Mouse (Mus musculus) fat pad, adult 2 months (tissue): ENCODE results near the gene Slc25a21.

Source experiments
- DNase-seq: peaks from one replicate; pipeline ENCODE4 v3.0.0-alpha.2; 2011; ENCODE audit warnings: low read depth, low spot score; ENCODE audit errors: extremely low read depth

The Slc25a21 gene

GRCm38 (mm10) chr12:56781196-56781595, 416.1 kb downstream of the Slc25a21 start:
- no peak for DNase-seq

GRCm38 (mm10) chr12:56779621-56780020, 417.7 kb downstream of the Slc25a21 start:
- no peak for DNase-seq

- DNase-seq, result no peak
These were observed 423.3 kb downstream of the Slc25a21 start for GRCm38 (mm10) chr12:56773941-56774340.

- no peak for DNase-seq
These were observed 427.9 kb downstream of the Slc25a21 start for GRCm38 (mm10) chr12:56769421-56769820.

- no peak for DNase-seq
These were observed 429.8 kb downstream of the Slc25a21 start for GRCm38 (mm10) chr12:56767474-56767873.

GRCm38 (mm10) chr12:56737104-56737503, 460.2 kb downstream of the Slc25a21 start:
- no peak for DNase-seq

GRCm38 (mm10) chr12:56727631-56728030, 469.6 kb downstream of the Slc25a21 start:
- no peak for DNase-seq

- no peak for DNase-seq
These were observed 478.6 kb downstream of the Slc25a21 start for GRCm38 (mm10) chr12:56718707-56719051.

GRCm38 (mm10) chr12:56717971-56718706, 479.1 kb downstream of the Slc25a21 start:
- no peak for DNase-seq

- DNase-seq, result no peak
These were observed 496.3 kb downstream of the Slc25a21 start for GRCm38 (mm10) chr12:56701004-56701403.

GRCm38 (mm10) chr12:56699915-56700900, 497.1 kb downstream of the Slc25a21 start:
- no peak for DNase-seq

- DNase-seq, result no peak
These were observed 497.9 kb downstream of the Slc25a21 start for GRCm38 (mm10) chr12:56699351-56699750.

- DNase-seq, result no peak
These were observed 498.9 kb downstream of the Slc25a21 start for GRCm38 (mm10) chr12:56698191-56698980.

- DNase-seq, result no peak
These were observed 499.5 kb downstream of the Slc25a21 start for GRCm38 (mm10) chr12:56697785-56698184.

- no peak for DNase-seq
These were observed 500.1 kb downstream of the Slc25a21 start for GRCm38 (mm10) chr12:56697011-56697740.

- DNase-seq, result no peak
These were observed 500.9 kb downstream of the Slc25a21 start for GRCm38 (mm10) chr12:56696174-56697010.

- DNase-seq, result no peak
These were observed 501.7 kb downstream of the Slc25a21 start for GRCm38 (mm10) chr12:56695358-56696173.

GRCm38 (mm10) chr12:56694936-56695335, 502.3 kb downstream of the Slc25a21 start:
- no peak for DNase-seq

- no peak for DNase-seq
These were observed 502.9 kb downstream of the Slc25a21 start for GRCm38 (mm10) chr12:56694361-56694760.
